Mouse (Mus musculus) kidney, postnatal 0 days (tissue): ENCODE data around the gene Amer3. TPM values are rescaled to one million over a fixed set of nuclear protein-coding genes. Genes with fewer than 3 reads are reported as not detected.
"Not testable (repeated sequence)": the region's sequence is repeated elsewhere in the genome, so short reads cannot be mapped to it uniquely, and the experiment has no call there.

Experiments used
- ATAC-seq: fragments of 200-750 bp; cut with Nextera tagmentation; replicated peaks from 2 replicates; pipeline ENCODE4 v1.8.0; 2017; ENCODE audit warnings: low read depth, moderate number of reproducible peaks, moderate TSS enrichment, moderate library complexity; ENCODE audit not compliant: low FRiP score
- DNase-seq: peaks from one replicate; pipeline ENCODE4 v3.0.0-alpha.2; 2016; ENCODE audit warnings: low spot score
- H3K27ac ChIP-seq: fragments of 300-500 bp; sonication (generic); 2 replicates; pipeline ENCODE4 v1.5.1; 2014; ENCODE audit warnings: mild to moderate bottlenecking
- H3K27me3 ChIP-seq: fragments of 300-500 bp; sonication (generic); 2 replicates; pipeline ENCODE4 v1.6.1; 2014; ENCODE audit warnings: low read length, mixed read lengths; ENCODE audit not compliant: insufficient read depth
- H3K36me3 ChIP-seq: fragments of 300-500 bp; sonication (generic); 2 replicates; pipeline ENCODE4 v1.6.1; 2014; ENCODE audit warnings: low read length, mixed read lengths; ENCODE audit not compliant: insufficient read depth
- H3K4me1 ChIP-seq: fragments of 300-500 bp; sonication (generic); replicated peaks from 2 replicates; pipeline ENCODE4 v1.6.1; 2014; ENCODE audit warnings: antibody characterized with exemption, low read length, mixed read lengths; ENCODE audit not compliant: insufficient read depth
- H3K4me2 ChIP-seq: fragments of 300-500 bp; sonication (generic); 2 replicates; pipeline ENCODE4 v1.6.1; 2014; ENCODE audit warnings: mild to moderate bottlenecking, low read length, moderate library complexity, mixed read lengths
- H3K4me3 ChIP-seq: fragments of 300-500 bp; sonication (generic); replicated peaks from 2 replicates; pipeline ENCODE4 v1.5.1; 2014; ENCODE audit warnings: low read depth, low read length
- H3K9ac ChIP-seq: fragments of 300-500 bp; sonication (generic); 2 replicates; pipeline ENCODE4 v1.6.1; 2014; ENCODE audit warnings: low read depth, low read length
- H3K9me3 ChIP-seq: fragments of 300-500 bp; sonication (generic); replicated peaks from 2 replicates; pipeline ENCODE4 v1.6.1; 2016; ENCODE audit warnings: low read length, inconsistent platforms, mixed read lengths
- CTCF ChIP-seq: IDR thresholded peaks from 2 replicates; pipeline ENCODE4 v1.5.1; 2016; ENCODE audit warnings: antibody characterized with exemption, low read depth, mild to moderate bottlenecking, moderate library complexity
- WGBS: fragments of 180-500 bp; shearing (Covaris S2); extraction: QIAGEN DNeasy Blood & Tissue Kit; methylation state at CpG from one replicate; pipeline ENCODE4 v1.1.7; 2014; 5-methylcytosine and 5-hydroxymethylcytosine counted together
- polyA plus RNA-seq: library from polyadenylated mRNA; unstranded; fragments of >200 nt; fragmentation: Nextera tagmentation; extraction: Ambion mirVana; gene quantifications from 2 replicates; pipeline ENCODE4 v1.2.1, GENCODE M21; 2015

The Amer3 gene
- not detected in 2 replicates for polyA plus RNA-seq

- DNase-seq (peak; percentile 83), ATAC-seq (peak; percentile 90)
- H3K9me3 ChIP-seq = no peaks in the 10 kb centered on the region
- no peak within 1 kb of the TSS for H3K27ac ChIP-seq
- no peak within 1 kb of the TSS for H3K9ac ChIP-seq
- H3K36me3 ChIP-seq = no peaks in the 10 kb centered on the region
- H3K4me3 ChIP-seq = peak within 1 kb of the TSS; percentile 16
- peaks cover 4% of the 10 kb centered on the region; the same call in 1 of the 2 replicates for H3K27me3 ChIP-seq
- peak within 1 kb of the TSS; percentile 56 for H3K4me2 ChIP-seq
- under 1% methylated on average over 53 of the region's 53 CpGs for WGBS
- no peaks in the 10 kb centered on the region for H3K4me1 ChIP-seq
- peak; percentile 23; the same call in 1 of the 2 replicates for TF ChIP-seq CTCF
These were observed at the start of gene Amer3 for GRCm38 (mm10) chr1:34578851-34579781. TSS of gene Amer3 (plus strand) at chr1:34579657.

- not testable (repeated sequence) for H3K4me2 ChIP-seq
These were observed 44.9 kb upstream of the Amer3 start for GRCm38 (mm10) chr1:34534574-34534973.

GRCm38 (mm10) chr1:34535043-34535698, 44.3 kb upstream of the Amer3 start, which contains the start of gene Cfc1:
TSS of gene Cfc1 (plus strand) at chr1:34535648.
- 34% methylated on average over 7 of the region's 7 CpGs for WGBS
- H3K4me2 ChIP-seq = peak within 1 kb of the TSS; percentile 46
- peak within 1 kb of the TSS; percentile 11; the same call in 1 of the 2 replicates for H3K4me3 ChIP-seq
- H3K36me3 ChIP-seq, H3K4me1 ChIP-seq, H3K9ac ChIP-seq, ATAC-seq, DNase-seq, H3K27ac ChIP-seq, H3K9me3 ChIP-seq, H3K27me3 ChIP-seq: not testable (repeated sequence)

More at GRCm38 (mm10) chr1:34534574-34534973, 44.9 kb upstream of the Amer3 start:
- H3K4me1 ChIP-seq, H3K4me3 ChIP-seq, H3K9ac ChIP-seq, H3K27ac ChIP-seq, H3K36me3 ChIP-seq, ATAC-seq, H3K27me3 ChIP-seq, DNase-seq, H3K9me3 ChIP-seq: not testable (repeated sequence)
- WGBS = 39% methylated on average over 3 of the region's 3 CpGs

GRCm38 (mm10) chr1:34536291-34536766, 43.1 kb upstream of the Amer3 start:
- H3K36me3 ChIP-seq = no peaks in the 10 kb centered on the region
- TF ChIP-seq CTCF = no peak
- 0 out of 2 replicates have a peak, but pooled peaks cover 4% of the 10 kb centered on the region for H3K27me3 ChIP-seq
- H3K4me2 ChIP-seq = peak overlapping the region; percentile 46
- H3K4me3 ChIP-seq = peak overlapping the region; percentile 11; the same call in 1 of the 2 replicates
- WGBS = 2% methylated on average over 14 of the region's 14 CpGs
- DNase-seq = peak; percentile 18
- no peak for ATAC-seq
- H3K27ac ChIP-seq = no peak overlapping the region
- no peaks in the 10 kb centered on the region for H3K4me1 ChIP-seq
- H3K9ac ChIP-seq = no peak overlapping the region
- no peaks in the 10 kb centered on the region for H3K9me3 ChIP-seq

GRCm38 (mm10) chr1:34536767-34537485, 42.5 kb upstream of the Amer3 start:
- DNase-seq (peak; percentile 51), ATAC-seq (peak; percentile 82)
- H3K36me3 ChIP-seq = no peaks in the 10 kb centered on the region
- no peaks in the 10 kb centered on the region for H3K9me3 ChIP-seq
- H3K4me3 ChIP-seq = peak overlapping the region; percentile 11; the same call in 1 of the 2 replicates
- 0 out of 2 replicates have a peak, but pooled peaks cover 4% of the 10 kb centered on the region for H3K27me3 ChIP-seq
- peak overlapping the region; percentile 46 for H3K4me2 ChIP-seq
- no peak for TF ChIP-seq CTCF
- no peaks in the 10 kb centered on the region for H3K4me1 ChIP-seq
- WGBS = 3% methylated on average over 16 of the region's 16 CpGs
- H3K27ac ChIP-seq = no peak overlapping the region
- no peak overlapping the region for H3K9ac ChIP-seq
